Mouse (Mus musculus) adrenal gland (tissue): ENCODE measurements around the gene Tln1.
"Not testable (repeated sequence)": the region's sequence is repeated elsewhere in the genome, so short reads cannot be mapped to it uniquely, and the experiment has no call there.

Experiments used
- intact Hi-C: fragments of 180-260 bp; cut with DNase I; formaldehyde crosslinking; loops from one replicate; pipeline ENCODE4 v1.15.1; 2025

Tln1 gene

GRCm38 (mm10) chr4:43551854-43552253 is 10.6 kb downstream of the Tln1 start:
- intact Hi-C loops: not testable (repeated sequence)

GRCm38 (mm10) chr4:43549055-43549454 is 13.4 kb downstream of the Tln1 start:
- intact Hi-C loops: no loop called here

DNA sequence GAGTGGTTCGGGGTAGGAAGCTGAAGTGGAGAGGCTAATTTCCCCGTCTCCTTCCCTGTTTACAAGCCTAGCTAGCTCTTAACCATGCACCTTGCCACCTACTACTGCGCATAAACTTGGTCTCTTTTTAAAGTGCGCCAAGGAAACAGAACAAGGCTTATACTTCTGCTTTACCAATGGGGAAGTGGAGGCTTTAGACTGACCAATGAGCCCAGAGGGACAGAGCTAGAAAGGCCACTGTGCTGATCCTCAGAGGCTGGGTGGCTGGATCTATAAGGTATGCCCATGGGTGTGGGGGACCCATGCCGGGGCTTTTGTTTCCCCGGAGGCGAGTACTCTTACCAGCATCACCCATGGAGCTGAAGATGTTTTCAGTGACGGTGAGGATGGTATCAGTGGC is 15.3 kb downstream of the Tln1 start:
- intact Hi-C loops: no loop called here

DNA sequence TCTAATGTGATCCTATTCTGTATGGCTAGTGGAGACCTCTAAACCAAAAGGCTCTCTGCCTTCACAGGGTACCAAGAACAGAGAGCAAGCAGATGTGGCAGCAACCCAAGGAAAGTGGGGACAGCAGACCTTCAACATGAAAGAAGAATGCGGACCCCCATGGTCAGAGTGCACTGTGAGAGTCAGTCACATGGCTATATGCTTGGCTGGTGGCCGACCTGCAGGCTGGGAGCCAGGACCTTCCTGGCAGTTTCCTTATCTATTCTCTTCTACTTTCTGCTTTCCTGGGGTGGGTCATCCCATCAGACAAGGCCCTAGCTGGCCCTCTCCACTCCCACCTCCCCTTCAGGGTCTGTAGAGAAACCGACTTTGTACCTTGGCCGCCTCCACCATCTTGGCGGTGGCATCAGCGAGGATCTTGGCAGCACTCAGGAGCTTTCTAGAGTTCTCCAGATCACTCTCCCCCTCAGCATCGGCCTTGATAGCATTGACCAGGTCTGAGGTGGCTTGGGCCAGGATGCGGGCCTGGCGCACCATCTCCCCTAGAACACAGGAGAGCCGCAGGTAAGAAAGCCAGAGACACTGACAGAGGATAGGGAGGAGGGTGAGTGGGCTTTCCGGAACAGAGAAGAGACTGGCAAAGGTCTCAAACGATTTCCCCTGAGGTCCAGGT is 16.0 kb downstream of the Tln1 start:
- intact Hi-C loops: no loop called here

- intact Hi-C loops: no loop called here
Observed at GRCm38 (mm10) chr4:43542044-43542443, 20.4 kb downstream of the Tln1 start.

GRCm38 (mm10) chr4:43536031-43536430 is 26.5 kb downstream of the Tln1 start:
- intact Hi-C loops: no loop called here

DNA sequence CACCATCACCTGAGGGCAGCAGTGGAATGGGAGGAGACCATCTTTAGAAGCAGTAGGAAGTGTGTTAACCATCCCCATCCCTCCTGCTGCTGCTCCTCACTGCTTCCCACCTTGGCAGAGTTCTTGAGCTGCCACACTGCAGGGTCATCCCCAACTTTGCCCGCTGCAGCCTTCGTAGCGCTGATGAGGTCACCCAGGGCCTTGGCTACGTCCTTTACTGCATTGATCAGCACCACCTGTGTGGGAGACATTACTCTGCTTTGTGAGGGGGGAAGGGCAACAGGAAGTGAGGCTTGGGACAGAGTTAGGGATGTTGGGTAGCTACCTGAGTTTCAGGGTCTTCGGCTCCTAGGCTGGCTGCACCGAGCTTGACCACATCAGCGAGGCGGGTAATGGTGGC is 26.9 kb downstream of the Tln1 start:
- intact Hi-C loops: no loop called here

GRCm38 (mm10) chr4:43533270-43533669 is 29.2 kb downstream of the Tln1 start:
- intact Hi-C loops: loop anchor here (5.0 kb wide), 1 partner anchor 44 kb away; the partner anchor contains the start of genes Gba2 and Rgp1

GRCm38 (mm10) chr4:43530581-43530980 is 31.9 kb downstream of the Tln1 start:
- intact Hi-C loops: loop anchor here (5.0 kb wide), 1 partner anchor 47 kb away; the partner anchor contains the start of genes Gba2 and Rgp1

DNA sequence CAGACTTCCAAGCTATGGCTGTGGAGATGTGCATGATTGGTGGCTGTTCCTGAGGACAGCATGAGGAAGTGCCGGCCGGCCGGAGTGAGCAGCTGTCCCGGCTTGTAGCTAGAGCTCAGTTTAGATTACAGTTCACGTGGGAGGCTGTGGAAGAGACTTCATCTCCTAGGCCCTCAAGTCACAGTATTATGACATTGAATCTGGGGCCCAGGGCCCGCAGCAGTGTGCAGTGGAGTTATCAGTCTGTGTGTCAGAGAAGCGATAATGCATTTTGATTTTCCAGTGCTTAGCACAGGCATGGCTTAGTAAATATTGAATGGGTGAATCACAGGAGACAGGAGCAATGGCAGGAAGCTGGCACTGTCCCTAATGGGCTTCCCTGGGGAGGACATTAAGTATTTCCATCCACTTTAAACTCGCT is 32.4 kb downstream of the Tln1 start:
- intact Hi-C loops: loop anchor here (5.0 kb wide), 1 partner anchor 47 kb away; the partner anchor contains the start of genes Gba2 and Rgp1

DNA sequence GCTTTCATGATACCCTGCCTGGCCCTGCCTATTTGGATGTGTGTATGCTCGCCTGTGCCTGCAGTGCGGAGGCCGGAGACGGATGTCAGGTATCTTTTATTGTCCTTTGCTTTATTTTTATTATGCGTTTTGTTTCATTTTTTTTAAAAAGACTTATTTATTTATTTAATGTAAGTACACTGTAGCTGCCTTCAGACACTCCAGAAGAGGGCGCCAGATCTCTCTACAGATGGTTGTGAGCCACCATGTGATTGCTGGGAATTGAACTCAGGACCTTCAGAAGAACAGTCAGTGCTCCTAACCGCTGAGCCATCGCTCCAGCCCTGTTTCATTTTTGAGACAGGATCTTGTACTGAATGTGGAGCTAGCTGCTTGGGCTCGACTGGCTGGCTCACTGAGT is 34.0 kb downstream of the Tln1 start:
- intact Hi-C loops: loop anchor here (10.0 kb wide), 1 partner anchor 84 kb away; the partner anchor contains the start of gene Tesk1

GRCm38 (mm10) chr4:43527880-43528279 is 34.6 kb downstream of the Tln1 start:
- intact Hi-C loops: loop anchor here (10.0 kb wide), 1 partner anchor 83 kb away; the partner anchor contains the start of gene Tesk1

GRCm38 (mm10) chr4:43519956-43520355 is 42.5 kb downstream of the Tln1 start:
- intact Hi-C loops: loop anchor here (10.0 kb wide), 1 partner anchor 75 kb away; the partner anchor contains the start of gene Tesk1

GRCm38 (mm10) chr4:43519551-43519950 is 42.9 kb downstream of the Tln1 start:
- intact Hi-C loops: no loop called here

DNA sequence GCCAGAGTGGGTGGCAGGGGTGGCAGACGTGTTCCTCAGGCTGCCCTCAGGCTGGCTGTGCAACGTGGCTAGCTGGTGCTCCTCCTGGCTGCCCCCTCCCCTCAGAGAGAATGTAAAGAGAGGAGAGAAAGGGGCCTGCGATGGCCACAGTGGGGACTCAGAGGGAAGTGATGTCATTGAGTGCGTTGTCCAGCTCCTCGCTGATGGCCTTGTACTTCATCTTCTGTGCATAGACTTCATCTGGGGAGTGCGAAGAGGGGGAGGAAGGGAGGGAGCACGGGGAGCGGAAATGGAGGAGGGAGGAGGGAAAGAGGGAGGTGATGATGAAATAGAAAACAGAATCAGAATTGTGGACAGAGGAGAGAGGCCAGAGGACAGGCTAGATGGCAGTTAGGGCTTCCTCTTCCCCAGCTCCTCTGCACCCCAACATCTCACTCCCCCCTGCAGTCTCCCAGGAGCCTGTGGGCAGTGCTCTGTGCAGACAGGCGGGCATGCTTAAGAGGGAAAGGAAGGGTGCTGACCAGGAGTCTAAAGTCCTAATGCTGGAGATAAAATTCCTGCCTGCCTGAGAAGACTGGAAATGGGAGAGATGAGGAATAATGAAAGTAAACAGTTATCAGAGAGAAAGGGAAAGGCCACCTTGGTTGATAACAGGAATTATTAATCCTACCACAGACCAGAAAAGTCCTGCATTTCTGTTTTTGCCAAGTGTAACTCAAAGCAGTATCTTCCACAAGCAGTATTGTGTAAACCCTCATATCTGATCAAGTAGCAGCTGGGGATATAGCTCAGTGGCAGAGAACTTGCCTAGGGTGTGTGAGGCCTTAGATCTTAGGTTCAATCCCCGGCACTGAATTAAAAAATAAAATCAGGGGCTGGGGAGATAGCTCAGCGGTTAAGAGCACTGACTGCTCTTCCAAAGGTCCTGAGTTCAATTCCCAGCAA is 46.5 kb downstream of the Tln1 start:
- intact Hi-C loops: no loop called here

DNA sequence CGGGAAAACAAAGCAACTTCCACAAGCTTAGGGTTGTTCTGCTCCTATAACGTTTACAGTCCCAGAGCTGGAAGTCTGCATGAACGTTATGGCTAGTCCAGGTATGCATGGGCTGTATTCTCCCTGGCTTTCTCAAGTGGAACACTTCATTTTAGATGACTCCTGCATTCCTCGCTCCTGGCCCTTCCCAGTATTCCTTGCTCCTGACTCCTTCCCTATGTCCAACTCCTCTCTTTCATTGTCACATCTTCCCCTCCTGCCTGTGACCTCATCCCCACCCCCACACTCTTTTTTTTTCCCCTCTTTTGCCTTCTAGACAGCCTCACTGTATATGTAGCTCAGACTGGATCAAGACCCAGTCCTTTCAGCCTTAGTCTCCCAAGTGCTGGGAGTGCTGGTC is 48.7 kb downstream of the Tln1 start:
- intact Hi-C loops: no loop called here

DNA sequence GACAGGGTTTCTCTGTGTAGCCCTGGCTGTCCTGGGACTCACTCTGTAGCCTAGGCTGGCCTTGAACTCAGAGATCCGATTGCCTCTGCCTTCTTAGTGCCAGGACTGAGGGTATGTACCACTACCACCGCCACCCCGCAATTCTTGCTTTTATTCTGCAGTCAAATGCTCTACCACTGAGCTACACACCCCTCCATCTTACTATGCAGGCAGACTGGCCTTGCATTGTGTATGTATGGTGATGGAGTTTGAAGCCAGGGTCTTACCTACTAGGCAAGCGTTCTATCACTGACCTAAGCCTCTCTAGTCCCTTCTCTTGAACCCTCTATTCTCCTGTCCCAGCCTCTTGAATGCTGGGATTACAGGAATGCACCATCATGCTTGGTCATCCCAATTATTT is 49.2 kb downstream of the Tln1 start:
- intact Hi-C loops: no loop called here

GRCm38 (mm10) chr4:43512653-43513052 is 49.8 kb downstream of the Tln1 start:
- intact Hi-C loops: no loop called here

- intact Hi-C loops: no loop called here
Observed at GRCm38 (mm10) chr4:43511675-43512454, 50.6 kb downstream of the Tln1 start.

DNA sequence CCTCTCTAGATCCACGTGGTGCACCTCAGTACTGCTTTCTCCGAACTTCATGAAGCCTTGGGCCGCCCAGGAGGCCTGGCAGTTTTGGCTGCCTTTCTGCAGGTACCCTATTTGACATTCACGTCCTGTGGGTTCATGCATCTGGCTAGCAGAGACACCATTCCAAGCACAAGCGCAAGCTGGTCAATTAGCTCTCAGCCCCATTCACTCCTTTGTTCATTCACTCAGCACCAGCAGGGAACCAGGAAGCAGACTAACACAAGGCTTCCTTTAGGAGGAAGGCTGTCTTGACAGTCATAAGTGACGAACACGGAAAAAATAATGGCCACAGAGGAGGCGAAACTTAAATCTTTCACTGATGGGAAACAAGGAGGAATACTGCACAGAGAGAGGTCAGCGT is 53.4 kb downstream of the Tln1 start:
- intact Hi-C loops: no loop called here

DNA sequence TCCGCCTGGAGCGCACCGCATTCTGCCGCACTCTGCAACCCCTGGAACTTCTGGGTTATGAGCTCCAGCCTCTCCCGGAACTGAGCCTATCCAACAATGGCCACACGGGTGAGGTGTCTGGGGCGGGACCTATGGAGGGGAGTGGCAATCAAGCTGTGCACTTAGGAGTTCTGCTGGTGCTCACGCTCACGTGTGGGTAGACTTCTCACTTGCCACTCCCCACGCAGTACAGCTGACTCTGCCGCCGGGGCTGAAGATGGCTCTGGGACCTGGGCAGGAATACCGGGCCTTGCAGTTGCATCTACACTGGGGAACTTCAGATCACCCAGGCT is 53.9 kb downstream of the Tln1 start:
- intact Hi-C loops: no loop called here
